ENCODE assay signal across 9 mouse cellular contexts in the genomic region with DNA sequence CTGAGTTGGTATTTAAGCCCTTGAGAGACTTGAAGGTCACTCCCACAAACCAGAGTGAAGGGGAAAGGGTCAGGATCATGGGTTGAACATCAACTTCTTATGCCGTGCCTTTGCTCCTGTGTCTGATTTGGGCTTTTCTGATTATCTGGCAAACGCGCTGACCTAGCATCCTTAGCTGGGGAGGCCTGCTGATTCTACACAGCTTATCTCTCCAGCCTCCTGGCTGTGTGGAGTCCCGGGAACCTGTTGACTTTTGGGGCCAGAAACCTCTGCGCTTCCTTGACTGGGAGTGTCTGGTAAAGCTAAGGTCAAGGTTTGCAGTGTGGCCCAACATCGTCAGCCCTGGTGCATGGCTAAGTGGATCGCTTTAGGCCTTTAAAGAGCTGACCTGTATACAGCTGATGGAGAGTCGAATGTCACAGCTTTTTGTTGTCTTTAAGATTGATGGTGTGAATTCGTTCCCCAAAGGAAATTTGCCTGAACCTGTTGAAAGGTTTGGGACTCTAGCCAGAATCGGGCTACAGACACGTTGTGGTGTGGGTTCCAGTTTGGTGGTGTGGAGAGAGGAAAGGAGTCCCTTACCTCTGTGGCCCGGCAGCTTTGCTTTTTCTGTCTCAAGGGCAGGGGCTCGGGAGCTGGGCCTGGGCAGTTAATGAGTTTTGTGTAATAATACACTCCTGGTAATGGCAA. TPM values are rescaled to one million over a fixed set of nuclear protein-coding genes. Genes with fewer than 3 reads are reported as not detected.
DNase-seq lines count a peak whose midpoint lies in the region; ATAC-seq and TF ChIP-seq lines count a peak whose summit lies in the region.
"Had no signal": no experiment of that assay in that cellular context is flagged by ENCODE, and none has a peak within 500 bp of the region (broad histone marks: within the 10 kb centered on the region; RNA-seq: fewer than 3 reads in every experiment).

No protein-coding gene starts in this region.

- 45% methylated on average over 13 of the region's 13 CpGs for WGBS in heart, adult 2 months
- WGBS in hindbrain, embryonic 14.5 days = 46% methylated on average over 13 of the region's 13 CpGs
- 32% methylated on average over 13 of the region's 13 CpGs for WGBS in liver, embryonic 12.5 days (ENCODE audit: insufficient replicate concordance)

- no peak for TF ChIP-seq EP300 in heart, adult 2 months (IDR thresholded peaks at IDR 0.05; ENCODE audit: insufficient read depth, low read depth, low read length)

- intact Hi-C loops in heart, adult 2 months (cut with DNase I) = no loop called here

- TF ChIP-seq POLR2A in heart, adult 2 months (IDR thresholded peaks at IDR 0.05; ENCODE audit: insufficient read depth, low read depth, low read length) = no peak

- H3K4me2 ChIP-seq in hindbrain, embryonic 14.5 days (replicated peaks) = peak overlapping the region; percentile 98
- H3K4me2 ChIP-seq in liver, embryonic 12.5 days = peak overlapping the region; percentile 35
- H3K4me2 ChIP-seq: lung, embryonic 14.5 days had no signal

- no peaks in the 10 kb centered on the region for H3K79me2 ChIP-seq in heart, adult 2 months (replicated peaks; ENCODE audit: control insufficient read depth, insufficient read depth, low read length)

- no peaks in the 10 kb centered on the region for H3K9me3 ChIP-seq in hindbrain, embryonic 14.5 days (ENCODE audit: control insufficient read depth, low read length)
- no peaks in the 10 kb centered on the region for H3K9me3 ChIP-seq in liver, embryonic 12.5 days (replicated peaks)

- H3K27me3 ChIP-seq in heart, adult 2 months (ENCODE audit: control insufficient read depth, insufficient read depth, low read length) = no peaks in the 10 kb centered on the region
- H3K27me3 ChIP-seq in hindbrain, embryonic 14.5 days (ENCODE audit: control insufficient read depth, insufficient read depth, low read length) = no peaks in the 10 kb centered on the region
- peaks cover 13% of the 10 kb centered on the region; the same call in 1 of the 2 replicates for H3K27me3 ChIP-seq in liver, embryonic 12.5 days (replicated peaks)

- no peak overlapping the region for H3K9ac ChIP-seq in heart, adult 2 months (ENCODE audit: low read depth, low read length)
- peak overlapping the region; percentile 12; the same call in 1 of the 2 replicates for H3K9ac ChIP-seq in hindbrain, embryonic 14.5 days
- H3K9ac ChIP-seq in liver, embryonic 12.5 days = no peak overlapping the region
- H3K9ac ChIP-seq: lung, embryonic 14.5 days had no signal

- no peaks in the 10 kb centered on the region for H3K36me3 ChIP-seq in heart, adult 2 months (ENCODE audit: control insufficient read depth, insufficient read depth, low read length)
- 0 out of 2 replicates have a peak, but pooled peaks cover 7% of the 10 kb centered on the region for H3K36me3 ChIP-seq in hindbrain, embryonic 14.5 days (replicated peaks; ENCODE audit: control insufficient read depth, insufficient read depth)
- H3K36me3 ChIP-seq in liver, embryonic 12.5 days = no peaks in the 10 kb centered on the region

- peak overlapping the region; percentile 20; the same call in 1 of the 2 replicates for H3K27ac ChIP-seq in heart, adult 2 months
- H3K27ac ChIP-seq in hindbrain, embryonic 14.5 days = 0 out of 2 replicates have a peak overlapping the region, but pooled peaks have one; percentile 20
- H3K27ac ChIP-seq in liver, embryonic 12.5 days = no peak overlapping the region

- peaks cover 16% of the 10 kb centered on the region for H3K4me1 ChIP-seq in heart, adult 2 months (ENCODE audit: control insufficient read depth, insufficient read depth, low read length)
- peaks cover 46% of the 10 kb centered on the region for H3K4me1 ChIP-seq in hindbrain, embryonic 14.5 days (replicated peaks; ENCODE audit: control insufficient read depth, insufficient read depth, low read length)
- H3K4me1 ChIP-seq in liver, embryonic 12.5 days = peaks cover 68% of the 10 kb centered on the region

- no peak for TF ChIP-seq CTCF in heart, adult 2 months (IDR thresholded peaks at IDR 0.05)

- H3K4me3 ChIP-seq in heart, adult 2 months = no peak overlapping the region
- no peak overlapping the region; the same call in 1 of the 2 replicates for H3K4me3 ChIP-seq in hindbrain, embryonic 14.5 days (replicated peaks; ENCODE audit: low read length)
- no peak overlapping the region for H3K4me3 ChIP-seq in liver, embryonic 12.5 days

- no peak for DNase-seq in heart, adult 2 months
- DNase-seq in heart, adult 8-10 months (ENCODE audit: low spot score) = no peak
- DNase-seq in MEL-GATA-1-ER (ENCODE audit: extremely low read depth, low read depth) = peak; percentile 27
- no peak for DNase-seq in hindbrain, embryonic 14.5 days (ENCODE audit: low spot score)
- no peak for DNase-seq in lung, postnatal 36 days
- DNase-seq in frontal cortex, postnatal 36 days (ENCODE audit: low spot score in 2 of 2) = no peak
- no peak for DNase-seq in lung, adult 18-20 months
- DNase-seq: lung, embryonic 14.5 days had no signal

- ATAC-seq in hindbrain, embryonic 14.5 days (ENCODE audit: low FRiP score) = no peak
- ATAC-seq in liver, embryonic 12.5 days = peak; percentile 36; the same call in 1 of the 2 replicates

RNA-seq across cellular contexts. Expression of gene Slc43a2, which starts 3.8 kb away (rescaled TPM):
- total RNA-seq in heart, adult 2 months (2021) = 10 to 100 TPM; 13.7 to 14.6 TPM
- 13.1 and 13.6 TPM in 2 replicates for polyA plus RNA-seq in heart, adult 2 months (2012; rRNA removed)
- total RNA-seq in heart, adult 8-10 months (2022) = 10 to 100 TPM; 13.2 to 22.8 (median 20.1) TPM
- 13.8 and 15.2 TPM in 2 replicates for polyA plus RNA-seq in hindbrain, embryonic 14.5 days (2014; fragmentation: Nextera tagmentation; extraction: Ambion mirVana)
- polyA plus RNA-seq in liver, embryonic 12.5 days (2016; fragmentation: Nextera tagmentation; extraction: Ambion mirVana) = 5.9 and 6.3 TPM in 2 replicates

RNA-seq across cellular contexts. Expression of gene Scarf1, which starts 21.9 kb away (rescaled TPM):
- total RNA-seq in heart, adult 2 months (2021) = 1 to 10 TPM; 7.6 to 8.5 TPM
- 18.1 and 21.6 TPM in 2 replicates for polyA plus RNA-seq in heart, adult 2 months (2012; rRNA removed)
- 1 to 10 TPM; 6.3 to 8.5 (median 7.4) TPM for total RNA-seq in heart, adult 8-10 months (2022)
- polyA plus RNA-seq in hindbrain, embryonic 14.5 days (2014; fragmentation: Nextera tagmentation; extraction: Ambion mirVana) = 3.5 and 4.2 TPM in 2 replicates
- polyA plus RNA-seq in liver, embryonic 12.5 days (2016; fragmentation: Nextera tagmentation; extraction: Ambion mirVana) = 5.2 TPM in 2 replicates

RNA-seq across cellular contexts. Expression of gene Rilp, which starts 25.4 kb away (rescaled TPM):
- total RNA-seq in heart, adult 2 months (2021) = 10 to 100 TPM; 40.5 to 48.8 TPM
- 39.2 and 62.0 TPM in 2 replicates for polyA plus RNA-seq in heart, adult 2 months (2012; rRNA removed)
- total RNA-seq in heart, adult 8-10 months (2022) = 10 to 100 TPM; 47.8 to 61.5 (median 56.2) TPM
- polyA plus RNA-seq in hindbrain, embryonic 14.5 days (2014; fragmentation: Nextera tagmentation; extraction: Ambion mirVana) = 2.8 and 3.1 TPM in 2 replicates
- 0.89 and 1.2 TPM in 2 replicates for polyA plus RNA-seq in liver, embryonic 12.5 days (2016; fragmentation: Nextera tagmentation; extraction: Ambion mirVana)

RNA-seq across cellular contexts. Expression of gene Prpf8, which starts 48.6 kb away (rescaled TPM):
- total RNA-seq in heart, adult 2 months (2021) = 10 to 100 TPM; 84.4 to 93.2 TPM
- polyA plus RNA-seq in heart, adult 2 months (2012; rRNA removed) = 49.0 and 86.5 TPM in 2 replicates
- total RNA-seq in heart, adult 8-10 months (2022) = 10 to 100 TPM; 92.4 to 99.5 (median 94.6) TPM
- 74.5 and 83.2 TPM in 2 replicates for polyA plus RNA-seq in hindbrain, embryonic 14.5 days (2014; fragmentation: Nextera tagmentation; extraction: Ambion mirVana)
- 46.6 and 47.9 TPM in 2 replicates for polyA plus RNA-seq in liver, embryonic 12.5 days (2016; fragmentation: Nextera tagmentation; extraction: Ambion mirVana)

RNA-seq across cellular contexts. Expression of gene Pitpna, which starts 52.6 kb away (rescaled TPM):
- 10 to 100 TPM; 96.6 to 99.1 TPM for total RNA-seq in heart, adult 2 months (2021)
- 57.2 and 95.9 TPM in 2 replicates for polyA plus RNA-seq in heart, adult 2 months (2012; rRNA removed)
- total RNA-seq in heart, adult 8-10 months (2022) = 100 to 1,000 TPM in 3 of 4 experiments, 10 to 100 TPM in 1; 89.5 to 110 (median 105) TPM
- 136 and 159 TPM in 2 replicates for polyA plus RNA-seq in hindbrain, embryonic 14.5 days (2014; fragmentation: Nextera tagmentation; extraction: Ambion mirVana)
- polyA plus RNA-seq in liver, embryonic 12.5 days (2016; fragmentation: Nextera tagmentation; extraction: Ambion mirVana) = 65.7 and 69.3 TPM in 2 replicates
